Mouse (Mus musculus) adrenal gland, postnatal 36 days (tissue): ENCODE measurements around the gene Nuak1. TPM values are rescaled to one million over a fixed set of nuclear protein-coding genes. Genes with fewer than 3 reads are reported as not detected.

ENCODE experiments used
- DNase-seq, 2 experiments: peaks; one replicate each; pipeline ENCODE4 v3.0.0; 2021; ENCODE audit warnings: mixed read lengths in 1 of 2
- total RNA-seq, 2 experiments: library from RNA; stranded (reverse); gene quantifications; 2 replicates each; pipeline ENCODE4 v1.2.3; 2021

Gene Nuak1
- total RNA-seq, 2 experiments from 2014 or later = 5.6 to 7.7 TPM

- no peak for DNase-seq
Observed at GRCm38 (mm10) chr10:84381276-84381798, 59.1 kb downstream of the Nuak1 start.

- no peak for DNase-seq
Observed at GRCm38 (mm10) chr10:84379366-84379765, 61.0 kb downstream of the Nuak1 start.

GRCm38 (mm10) chr10:84377956-84378355 lies 62.4 kb downstream of the Nuak1 start:
- no peak for DNase-seq

GRCm38 (mm10) chr10:84376346-84376745 lies 64.1 kb downstream of the Nuak1 start:
- no peak for DNase-seq

GRCm38 (mm10) chr10:84374996-84375395 lies 65.4 kb downstream of the Nuak1 start:
- no peak for DNase-seq

- DNase-seq = no peak
Observed at GRCm38 (mm10) chr10:84373476-84373875, 66.9 kb downstream of the Nuak1 start.

- no peak for DNase-seq
Observed at GRCm38 (mm10) chr10:84372161-84373095, 68.0 kb downstream of the Nuak1 start.

GRCm38 (mm10) chr10:84371681-84372160 lies 68.7 kb downstream of the Nuak1 start:
- no peak for DNase-seq

- DNase-seq = no peak
Observed at GRCm38 (mm10) chr10:84371230-84371629, 69.2 kb downstream of the Nuak1 start.

GRCm38 (mm10) chr10:84369646-84370314 lies 70.6 kb downstream of the Nuak1 start:
- DNase-seq = no peak

- no peak for DNase-seq
Observed at GRCm38 (mm10) chr10:84368185-84368584, 72.2 kb downstream of the Nuak1 start.

GRCm38 (mm10) chr10:84365166-84365865 lies 75.1 kb downstream of the Nuak1 start:
- DNase-seq = peak; percentile 40 to 49

- no peak for DNase-seq
Observed at GRCm38 (mm10) chr10:84363833-84364232, 76.6 kb downstream of the Nuak1 start.

GRCm38 (mm10) chr10:84360953-84361352 lies 79.4 kb downstream of the Nuak1 start:
- DNase-seq = no peak

GRCm38 (mm10) chr10:84360391-84360790 lies 80.0 kb downstream of the Nuak1 start:
- DNase-seq = no peak

GRCm38 (mm10) chr10:84358738-84359120 lies 81.7 kb downstream of the Nuak1 start:
- no peak for DNase-seq

- no peak for DNase-seq
Observed at GRCm38 (mm10) chr10:84357997-84358737, 82.2 kb downstream of the Nuak1 start.

GRCm38 (mm10) chr10:84357593-84357992 lies 82.8 kb downstream of the Nuak1 start:
- no peak for DNase-seq

- no peak for DNase-seq
Observed at GRCm38 (mm10) chr10:84354323-84354722, 86.1 kb downstream of the Nuak1 start.

GRCm38 (mm10) chr10:84345730-84346129 lies 94.7 kb downstream of the Nuak1 start:
- DNase-seq = no peak

- no peak for DNase-seq
Observed at GRCm38 (mm10) chr10:84343536-84343935, 96.9 kb downstream of the Nuak1 start.

- no peak for DNase-seq
Observed at GRCm38 (mm10) chr10:84339456-84339855, 100.9 kb downstream of the Nuak1 start.
